Mouse (Mus musculus) MEL (cell line): Measurements from ENCODE around the gene Nutf2. TPM values are rescaled to one million over a fixed set of nuclear protein-coding genes. Genes with fewer than 3 reads are reported as not detected.

ENCODE experiments used
- DNase-seq: peaks from one replicate; pipeline ENCODE4 v3.0.0; 2011; ENCODE audit warnings: low read depth, low spot score
- H3K27ac ChIP-seq: 2 replicates; pipeline ENCODE4 v1.5.1; 2012; ENCODE audit warnings: low read depth, mild to moderate bottlenecking, control low read depth, low read length, moderate library complexity; ENCODE audit not compliant: control insufficient read depth
- H3K27me3 ChIP-seq, 2 experiments: fragments of 150-350 bp in 1 of 2; sonication (generic) in 1 of 2; 2 replicates each; pipeline ENCODE4 v1.6.1; 2012; ENCODE audit warnings: low read length in 2 of 2, mild to moderate bottlenecking in 2 of 2, improper control_type of control experiment in 1 of 2, moderate library complexity in 1 of 2; ENCODE audit not compliant: insufficient read depth in 2 of 2, control insufficient read depth in 1 of 2
- H3K36me3 ChIP-seq, 2 experiments: 2 replicates each; pipeline ENCODE4 v1.6.1; 2012 to 2014; ENCODE audit warnings: low read length in 2 of 2, improper control_type of control experiment in 1 of 2, inconsistent platforms in 1 of 2, mild to moderate bottlenecking in 1 of 2; ENCODE audit not compliant: insufficient read depth in 2 of 2, control insufficient read depth in 1 of 2
- H3K4me1 ChIP-seq, 2 experiments: fragments of 150-350 bp in 1 of 2; sonication (generic) in 1 of 2; 2 replicates each; pipeline ENCODE4 v1.6.1; 2012; ENCODE audit warnings: low read length in 2 of 2, improper control_type of control experiment in 1 of 2, mild to moderate bottlenecking in 1 of 2; ENCODE audit not compliant: insufficient read depth in 2 of 2, control insufficient read depth in 1 of 2
- H3K4me3 ChIP-seq, 2 experiments: fragments of 150-350 bp in 1 of 2; sonication (generic) in 1 of 2; 2 replicates each; pipeline ENCODE4 v1.5.1; 2012; ENCODE audit warnings: low read depth in 2 of 2, low read length in 2 of 2, mild to moderate bottlenecking in 2 of 2, moderate library complexity in 2 of 2, control low read depth in 1 of 2, improper control_type of control experiment in 1 of 2; ENCODE audit not compliant: control insufficient read depth in 1 of 2, insufficient read depth in 1 of 2
- H3K79me2 ChIP-seq: 2 replicates; pipeline ENCODE4 v1.6.1; 2012; ENCODE audit warnings: mild to moderate bottlenecking, low read length, moderate library complexity; ENCODE audit not compliant: control insufficient read depth, poor library complexity, insufficient read depth
- H3K9ac ChIP-seq: 2 replicates; pipeline ENCODE4 v1.6.1; 2012; ENCODE audit warnings: low read depth, mild to moderate bottlenecking, control low read depth, low read length, moderate library complexity; ENCODE audit not compliant: control insufficient read depth, poor library complexity, severe bottlenecking
- H3K9me3 ChIP-seq: fragments of 150-350 bp; sonication (generic); replicated peaks from 2 replicates; pipeline ENCODE4 v1.6.1; 2012; ENCODE audit warnings: mild to moderate bottlenecking, low read length, improper control_type of control experiment, moderate library complexity; ENCODE audit not compliant: insufficient read depth
- CHD2 ChIP-seq: IDR thresholded peaks from 2 replicates; pipeline ENCODE4 v1.6.1; 2011; ENCODE audit warnings: low read length, improper control_type of control experiment
- CTCF ChIP-seq, 3 experiments: IDR thresholded peaks in 2 of 3; conservative IDR thresholded peaks in 1 of 3; 2 replicates each; pipeline ENCODE4 v1.5.1; 2011 to 2012; ENCODE audit warnings: low read length in 3 of 3, low read depth in 2 of 3, mild to moderate bottlenecking in 2 of 3, improper control_type of control experiment in 1 of 3, inconsistent platforms in 1 of 3, mixed read lengths in 1 of 3, moderate library complexity in 1 of 3; ENCODE audit not compliant: control insufficient read depth in 1 of 3, insufficient read depth in 1 of 3, poor library complexity in 1 of 3, severe bottlenecking in 1 of 3
- E2F4 ChIP-seq: IDR thresholded peaks from 2 replicates; pipeline ENCODE4 v1.6.1; 2011; ENCODE audit warnings: low read depth, low read length, improper control_type of control experiment, borderline replicate concordance
- ELF1 ChIP-seq: IDR thresholded peaks from 2 replicates; pipeline ENCODE4 v1.6.1; 2014; ENCODE audit warnings: low read depth, mild to moderate bottlenecking, inconsistent platforms, low read length, improper control_type of control experiment, moderate library complexity
- EP300 ChIP-seq, 2 experiments: IDR thresholded peaks; 2 replicates each; pipeline ENCODE4 v1.6.1; 2011; ENCODE audit warnings: improper control_type of control experiment in 2 of 2, low read length in 2 of 2, low read depth in 1 of 2, mild to moderate bottlenecking in 1 of 2
- GABPA ChIP-seq: IDR thresholded peaks from 2 replicates; pipeline ENCODE4 v1.6.1; 2012; ENCODE audit warnings: low read depth, mild to moderate bottlenecking, inconsistent platforms, low read length, improper control_type of control experiment, moderate library complexity
- GATA1 ChIP-seq: IDR thresholded peaks from 2 replicates; pipeline ENCODE4 v1.6.1; 2011; ENCODE audit warnings: low read depth, low read length, improper control_type of control experiment
- HCFC1 ChIP-seq: IDR thresholded peaks from 2 replicates; pipeline ENCODE4 v1.6.1; 2012; ENCODE audit warnings: low read depth, mild to moderate bottlenecking, inconsistent platforms, low read length, improper control_type of control experiment, moderate library complexity
- JUND ChIP-seq: IDR thresholded peaks from 2 replicates; pipeline ENCODE4 v1.6.1; 2011; ENCODE audit warnings: low read depth, mild to moderate bottlenecking, improper control_type of control experiment, low read length
- MAFK ChIP-seq: IDR thresholded peaks from 2 replicates; pipeline ENCODE4 v1.6.1; 2011; ENCODE audit warnings: low read depth, mild to moderate bottlenecking, low read length, improper control_type of control experiment, borderline replicate concordance
- MAZ ChIP-seq: IDR thresholded peaks from 2 replicates; pipeline ENCODE4 v1.6.1; 2012; ENCODE audit warnings: low read depth, mild to moderate bottlenecking, inconsistent platforms, low read length, improper control_type of control experiment
- POLR2A ChIP-seq, 2 experiments: IDR thresholded peaks; 2 replicates each; pipeline ENCODE4 v1.6.1; 2011 to 2012; ENCODE audit warnings: low read length in 2 of 2, mild to moderate bottlenecking in 2 of 2, control low read depth in 1 of 2, improper control_type of control experiment in 1 of 2, low read depth in 1 of 2, moderate library complexity in 1 of 2; ENCODE audit not compliant: control insufficient read depth in 1 of 2, insufficient read depth in 1 of 2, poor library complexity in 1 of 2
- RAD21 ChIP-seq: IDR thresholded peaks from 2 replicates; pipeline ENCODE4 v1.6.1; 2011; ENCODE audit warnings: mild to moderate bottlenecking, low read depth, low read length, improper control_type of control experiment
- SIN3A ChIP-seq: IDR thresholded peaks from 2 replicates; pipeline ENCODE4 v1.6.1; 2012; ENCODE audit warnings: low read length, improper control_type of control experiment, inconsistent platforms
- SMC3 ChIP-seq: IDR thresholded peaks from 2 replicates; pipeline ENCODE4 v1.6.1; 2011; ENCODE audit warnings: low read depth, low read length, improper control_type of control experiment
- TBP ChIP-seq: IDR thresholded peaks from 2 replicates; pipeline ENCODE4 v1.8.0; 2011; ENCODE audit warnings: low read depth, low read length, improper control_type of control experiment
- USF1 ChIP-seq: IDR thresholded peaks from 2 replicates; pipeline ENCODE4 v1.6.1; 2014; ENCODE audit warnings: low read depth, mild to moderate bottlenecking, inconsistent platforms, low read length, improper control_type of control experiment, moderate library complexity
- ZKSCAN1 ChIP-seq: IDR thresholded peaks from 2 replicates; pipeline ENCODE4 v1.6.1; 2012; ENCODE audit warnings: low read depth, mild to moderate bottlenecking, inconsistent platforms, low read length, improper control_type of control experiment, moderate library complexity
- ZNF384 ChIP-seq: IDR thresholded peaks from 2 replicates; pipeline ENCODE4 v1.6.1; 2012; ENCODE audit warnings: low read depth, mild to moderate bottlenecking, inconsistent platforms, low read length, improper control_type of control experiment
- polyA plus RNA-seq, 2 experiments: library from polyadenylated mRNA; stranded (reverse) in 1 of 2; unstranded in 1 of 2; fragments of >175 nt in 1 of 2; fragments of >200 nt in 1 of 2; gene quantifications; 2 replicates each; pipeline versions ENCODE4 v1.2.1 to v1.2.4; 2012; ENCODE audit warnings: low replicate concordance in 2 of 2, low read depth in 1 of 2; ENCODE audit not compliant: insufficient read length in 2 of 2, insufficient read depth in 1 of 2, missing spikeins in 1 of 2
- total RNA-seq: library from RNA; depleted of rRNA; stranded (reverse); fragments of 300-350 nt; gene quantifications from 2 replicates; pipeline ENCODE4 v1.2.3, GENCODE M21; 2012

Gene Nutf2
- total and polyA plus RNA-seq, 3 experiments: 28.0 to 167 TPM; not detected in 1

DNA sequence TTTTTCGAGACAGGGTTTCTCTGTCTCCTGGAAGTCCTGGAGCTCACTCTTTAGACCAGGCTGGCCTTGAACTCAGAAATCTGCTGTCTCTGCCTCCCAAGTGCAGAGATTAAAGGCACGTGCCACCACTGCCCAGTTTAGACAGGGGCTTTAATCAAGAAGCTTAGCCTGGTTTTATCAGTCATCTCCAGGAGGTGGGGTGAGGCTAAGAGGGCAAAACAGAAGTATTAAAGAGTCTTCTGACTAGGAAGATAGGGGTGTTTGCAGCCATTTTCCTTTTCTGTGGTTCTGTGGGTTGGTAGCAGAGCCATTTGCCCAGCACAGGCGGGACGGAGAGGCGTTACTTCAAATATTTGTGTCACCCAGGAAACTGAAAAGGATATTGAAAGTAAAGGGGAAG lies 1.1 kb upstream of the Nutf2 start (continued):
- TF ChIP-seq HCFC1: 0 out of 2 replicates have a peak, but pooled peaks have one; percentile 50

DNA sequence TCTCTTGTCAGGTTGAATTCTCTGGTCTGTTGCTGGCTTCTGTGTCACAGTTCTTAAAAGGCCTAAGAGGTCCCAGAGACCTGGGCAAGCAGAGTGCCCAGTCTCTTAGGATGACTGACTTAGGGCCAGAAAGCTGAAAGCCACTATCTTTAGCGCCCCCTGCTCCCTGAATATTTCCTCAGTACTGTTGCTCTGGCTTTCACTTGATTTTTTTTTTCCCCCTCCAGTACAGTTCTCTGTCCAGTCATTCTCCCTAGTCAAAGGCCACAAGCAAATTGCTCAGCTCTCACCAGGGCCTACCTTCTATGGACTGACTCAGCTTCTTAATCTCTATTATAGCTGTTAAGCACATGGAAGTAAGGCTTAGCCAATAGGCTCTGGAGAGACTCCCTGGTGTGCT lies 1.6 kb downstream of the Nutf2 start:
- TF ChIP-seq CHD2 (no peak), GABPA (no peak), JUND (no peak), POLR2A (IDR thresholded peaks at IDR 0.05; ENCODE audit: control insufficient read depth in 1 of 2, insufficient read depth in 1 of 2, low read depth in 1 of 2, low read length in 2 of 2, poor library complexity in 1 of 2) (0 out of 4 replicates have a peak, but pooled peaks of 1 of the 2 experiments have one; percentile 28), RAD21 (peak; percentile 18), TBP (no peak), EP300 (IDR thresholded peaks at IDR 0.05; ENCODE audit: low read depth in 1 of 2, low read length in 2 of 2) (no peak), MAFK (no peak), SMC3 (peak; percentile 40), HCFC1 (0 out of 2 replicates have a peak, but pooled peaks have one; percentile 3), USF1 (no peak), E2F4 (no peak), GATA1 (no peak), ZNF384 (peak; percentile 85), ELF1 (no peak), MAZ (no peak), CTCF (IDR thresholded peaks at IDR 0.05 in 2 of 3, conservative IDR thresholded peaks at IDR 0.05 in 1 of 3; ENCODE audit: control insufficient read depth in 1 of 3, insufficient read depth in 1 of 3, low read depth in 2 of 3, low read length in 3 of 3, poor library complexity in 1 of 3, severe bottlenecking in 1 of 3) (peak; percentile 10 to 55 (median 31); a peak in 4 of 6 replicates), SIN3A (no peak), ZKSCAN1 (no peak)
- H3K4me1 ChIP-seq: peaks cover 6 to 28% of the 10 kb centered on the region in 2 experiments

More for the DNA sequence above, 1.6 kb downstream of the Nutf2 start:
- H3K27ac ChIP-seq: no peak overlapping the region; the same call in 1 of the 2 replicates
- peaks cover 47% of the 10 kb centered on the region for H3K79me2 ChIP-seq
- peak; percentile 63 for DNase-seq
- H3K9me3 ChIP-seq: no peaks in the 10 kb centered on the region
- H3K36me3 ChIP-seq: peaks cover 2 to 25% of the 10 kb centered on the region in 2 experiments; a peak in 3 of 4 replicates
- peak overlapping the region; percentile 85 for H3K9ac ChIP-seq
- H3K27me3 ChIP-seq: no peaks in the 10 kb centered on the region
- peak overlapping the region; percentile 63 to 83 for H3K4me3 ChIP-seq
